Mouse (Mus musculus) liver, postnatal 0 days (tissue): ENCODE data around the gene Sh3d21. TPM values are rescaled to one million over a fixed set of nuclear protein-coding genes. Genes with fewer than 3 reads are reported as not detected.

ENCODE experiments used
- ATAC-seq: fragments of 200-750 bp; cut with Nextera tagmentation; 2 replicates; pipeline ENCODE4 v1.8.0; 2017; ENCODE audit warnings: mild to moderate bottlenecking, moderate library complexity
- DNase-seq: peaks from one replicate; pipeline ENCODE4 v3.0.0-alpha.2; 2016
- H3K27ac ChIP-seq: fragments of 300-500 bp; sonication (generic); 2 replicates; pipeline ENCODE4 v1.5.1; 2014; ENCODE audit warnings: antibody characterized with exemption, moderate library complexity, mild to moderate bottlenecking, low read depth
- H3K27me3 ChIP-seq: fragments of 300-500 bp; sonication (generic); 2 replicates; pipeline ENCODE4 v1.6.1; 2014; ENCODE audit warnings: low read length, control low read depth, mixed read lengths; ENCODE audit not compliant: insufficient read depth
- H3K36me3 ChIP-seq: fragments of 300-500 bp; sonication (generic); replicated peaks from 2 replicates; pipeline ENCODE4 v1.6.1; 2014; ENCODE audit warnings: mild to moderate bottlenecking, control low read depth, low read length, moderate library complexity, mixed read lengths; ENCODE audit not compliant: insufficient read depth
- H3K4me1 ChIP-seq: fragments of 300-500 bp; sonication (generic); 2 replicates; pipeline ENCODE4 v1.6.1; 2014; ENCODE audit warnings: antibody characterized with exemption, mild to moderate bottlenecking, control low read depth; ENCODE audit not compliant: insufficient read depth
- H3K4me2 ChIP-seq: fragments of 300-500 bp; sonication (generic); 2 replicates; pipeline ENCODE4 v1.6.1; 2014; ENCODE audit warnings: low read depth, mild to moderate bottlenecking, low read length, moderate library complexity, mixed read lengths
- H3K4me3 ChIP-seq: fragments of 300-500 bp; sonication (generic); 2 replicates; pipeline ENCODE4 v1.5.1; 2014; ENCODE audit warnings: low read depth, low read length
- H3K9ac ChIP-seq: fragments of 300-500 bp; sonication (generic); replicated peaks from 2 replicates; pipeline ENCODE4 v1.6.1; 2014; ENCODE audit warnings: mild to moderate bottlenecking, moderate library complexity
- H3K9me3 ChIP-seq: fragments of 300-500 bp; sonication (generic); 2 replicates; pipeline ENCODE4 v1.6.1; 2016; ENCODE audit warnings: mild to moderate bottlenecking, control low read depth, low read length, mixed read lengths
- CTCF ChIP-seq: sonication (generic); IDR thresholded peaks from 2 replicates; pipeline ENCODE4 v1.5.1; 2016; ENCODE audit warnings: antibody characterized with exemption, low read depth
- EP300 ChIP-seq: IDR thresholded peaks from 2 replicates; pipeline ENCODE4 v1.6.1; 2016; ENCODE audit warnings: antibody characterized with exemption, low read depth, mild to moderate bottlenecking
- WGBS: fragments of 180-500 bp; shearing (Covaris S2); extraction: QIAGEN DNeasy Blood & Tissue Kit; methylation state at CpG from one replicate; pipeline ENCODE4 v1.1.7; 2014; ENCODE audit not compliant: insufficient replicate concordance; 5-methylcytosine and 5-hydroxymethylcytosine counted together
- polyA plus RNA-seq: library from polyadenylated mRNA; unstranded; fragments of >200 nt; fragmentation: Nextera tagmentation; extraction: Ambion mirVana; gene quantifications from 2 replicates; pipeline ENCODE4 v1.2.1, GENCODE M21; 2015

Sh3d21 gene
- polyA plus RNA-seq, 1 experiment from 2014 or later: 2.4 TPM

- H3K9ac ChIP-seq: peak overlapping the region; percentile 49
- H3K4me3 ChIP-seq: 0 out of 2 replicates have a peak overlapping the region, but pooled peaks have one; percentile 0
- TF ChIP-seq CTCF (peak; percentile 49), EP300 (no peak)
- H3K27me3 ChIP-seq: no peaks in the 10 kb centered on the region
- WGBS: 14% methylated on average over 12 of the region's 12 CpGs
- peak; percentile 78 for DNase-seq
- H3K36me3 ChIP-seq: no peaks in the 10 kb centered on the region
- H3K9me3 ChIP-seq: no peaks in the 10 kb centered on the region
- ATAC-seq: peak; percentile 63
- peak overlapping the region; percentile 55 for H3K4me2 ChIP-seq
- peaks cover 54% of the 10 kb centered on the region for H3K4me1 ChIP-seq
- peak overlapping the region; percentile 91 for H3K27ac ChIP-seq
Measured at GRCm38 (mm10) chr4:126110374-126111152, 52.7 kb downstream of the Sh3d21 start.

- TF ChIP-seq EP300 (no peak), CTCF (no peak)
- H3K9me3 ChIP-seq: no peaks in the 10 kb centered on the region
- peak overlapping the region; percentile 55 for H3K4me2 ChIP-seq
- ATAC-seq: no peak
- peak overlapping the region; percentile 49 for H3K9ac ChIP-seq
- no peaks in the 10 kb centered on the region for H3K27me3 ChIP-seq
- no peaks in the 10 kb centered on the region for H3K36me3 ChIP-seq
- WGBS: 55% methylated on average over 10 of the region's 10 CpGs
- no peak overlapping the region for H3K4me3 ChIP-seq
- peaks cover 58% of the 10 kb centered on the region for H3K4me1 ChIP-seq
- no peak for DNase-seq
- peak overlapping the region; percentile 91 for H3K27ac ChIP-seq
Measured at GRCm38 (mm10) chr4:126109613-126110373, 53.5 kb downstream of the Sh3d21 start.

GRCm38 (mm10) chr4:126108061-126108740, 55.1 kb downstream of the Sh3d21 start:
- H3K36me3 ChIP-seq: no peaks in the 10 kb centered on the region
- TF ChIP-seq EP300: no peak
- TF ChIP-seq CTCF: no peak
- H3K27me3 ChIP-seq: no peaks in the 10 kb centered on the region
- H3K4me2 ChIP-seq: peak overlapping the region; percentile 44
- H3K27ac ChIP-seq: peak overlapping the region; percentile 91
- WGBS: 58% methylated on average over 8 of the region's 8 CpGs
- H3K9ac ChIP-seq: peak overlapping the region; percentile 40
- peaks cover 61% of the 10 kb centered on the region for H3K4me1 ChIP-seq
- ATAC-seq (peak; percentile 6; the same call in 1 of the 2 replicates), DNase-seq (peak; percentile 66)
- H3K9me3 ChIP-seq: no peaks in the 10 kb centered on the region
- H3K4me3 ChIP-seq: no peak overlapping the region

DNA sequence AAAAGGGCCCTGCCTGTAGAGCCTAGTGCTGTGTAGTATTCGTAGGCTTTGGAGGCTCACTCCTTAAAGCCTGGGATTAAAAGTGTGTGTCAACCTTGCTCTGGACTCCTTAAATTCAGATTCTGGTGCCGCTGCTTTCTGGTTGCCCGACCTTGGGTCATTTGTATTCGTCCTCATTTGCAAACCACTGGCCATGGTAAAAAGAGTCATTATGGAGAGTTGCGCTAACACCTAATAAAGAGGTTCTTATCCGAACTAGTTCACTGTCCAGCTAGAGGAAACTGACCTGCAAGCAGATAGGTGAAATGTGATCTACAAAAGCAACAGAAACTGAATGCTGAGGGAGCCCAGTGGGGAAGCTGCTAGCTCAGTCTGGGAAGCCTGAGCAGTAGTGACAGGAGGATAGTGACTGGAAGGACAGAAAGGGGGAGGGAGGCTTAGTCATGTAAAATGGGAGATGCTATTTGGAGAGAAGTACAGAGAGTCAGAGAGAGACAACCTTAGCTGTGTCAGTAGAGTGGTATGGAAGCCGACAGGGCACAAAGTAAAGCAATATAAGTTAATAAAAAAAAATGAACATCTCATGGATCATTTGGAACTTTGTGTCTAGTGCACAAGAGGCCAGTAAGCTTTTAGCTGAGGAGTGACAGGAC, 58.0 kb downstream of the Sh3d21 start:
- H3K4me1 ChIP-seq: peaks cover 62% of the 10 kb centered on the region
- H3K9me3 ChIP-seq: no peaks in the 10 kb centered on the region
- no peaks in the 10 kb centered on the region for H3K27me3 ChIP-seq
- peak overlapping the region; percentile 94; the same call in 1 of the 2 replicates for H3K27ac ChIP-seq
- DNase-seq: no peak
- H3K4me2 ChIP-seq: peak overlapping the region; percentile 99
- no peak for ATAC-seq
- H3K36me3 ChIP-seq: no peaks in the 10 kb centered on the region
- TF ChIP-seq EP300: no peak
- TF ChIP-seq CTCF: no peak
- 73% methylated on average over 7 of the region's 7 CpGs for WGBS
- H3K4me3 ChIP-seq: peak overlapping the region; percentile 90; the same call in 1 of the 2 replicates
- H3K9ac ChIP-seq: peak overlapping the region; percentile 89; the same call in 1 of the 2 replicates

DNA sequence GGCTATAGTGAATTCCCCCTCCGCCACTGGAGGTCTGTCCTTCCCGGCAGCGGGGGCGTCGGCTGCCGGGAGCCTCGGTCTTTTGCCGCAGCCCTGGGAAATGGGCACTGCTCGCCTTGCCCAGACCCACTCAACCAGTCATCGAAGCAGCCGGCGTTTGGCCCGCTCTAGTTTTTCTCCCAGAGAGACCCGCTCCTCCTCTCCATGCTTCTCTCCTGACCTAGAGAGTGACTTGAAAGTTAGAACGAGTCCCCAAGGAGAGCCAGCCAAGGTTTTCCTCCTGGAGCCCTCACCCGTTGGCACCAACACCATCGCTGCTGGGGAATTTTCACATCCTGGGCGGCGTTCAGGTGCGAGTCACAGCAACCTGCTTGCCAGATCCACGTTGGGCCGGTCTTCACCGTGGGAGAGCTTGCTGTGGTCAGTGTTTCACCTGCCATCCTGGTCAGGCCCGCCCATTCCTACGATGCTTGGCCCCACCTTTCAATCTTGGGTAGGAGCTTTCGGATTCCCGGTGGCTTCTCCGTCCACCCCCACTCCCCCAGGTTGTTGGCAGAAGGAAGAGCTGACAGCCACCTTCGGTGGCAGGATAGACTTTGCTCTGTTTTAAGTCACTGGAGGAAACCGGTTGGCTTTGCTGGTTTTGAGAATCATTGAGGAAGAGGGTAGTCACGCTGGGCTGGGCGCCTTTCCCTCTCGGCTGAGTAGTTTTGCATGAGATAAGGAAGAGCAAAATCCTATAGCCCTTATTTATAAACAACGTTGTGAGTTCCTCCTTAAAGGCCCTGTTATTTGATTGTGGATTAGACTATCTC, 58.8 kb downstream of the Sh3d21 start:
- Histone ChIP-seq H3K27me3 (no peaks in the 10 kb centered on the region), H3K4me1 (peaks cover 57% of the 10 kb centered on the region), H3K4me2 (peak overlapping the region; percentile 99), H3K27ac (peak overlapping the region; percentile 94), H3K9me3 (no peaks in the 10 kb centered on the region), H3K9ac (peak overlapping the region; percentile 89), H3K4me3 (peak overlapping the region; percentile 90), H3K36me3 (no peaks in the 10 kb centered on the region)
- ATAC-seq (no peak; the same call in 1 of the 2 replicates), DNase-seq (peak; percentile 50)
- TF ChIP-seq EP300 (no peak), CTCF (no peak)
- 1% methylated on average over 33 of the region's 34 CpGs for WGBS
